Mouse (Mus musculus) intestine, embryonic 15.5 days (tissue): ENCODE data around the gene Klhl12. TPM values are rescaled to one million over a fixed set of nuclear protein-coding genes. Genes with fewer than 3 reads are reported as not detected.

Experiments
- polyA plus RNA-seq: library from polyadenylated mRNA; unstranded; fragments of >200 nt; fragmentation: Nextera tagmentation; extraction: Ambion mirVana; gene quantifications from 2 replicates; pipeline ENCODE4 v1.2.1, GENCODE M21; 2015

Klhl12 gene
- polyA plus RNA-seq, 1 experiment from 2014 or later = 22.2 TPM

Other genes starting within 250 kb of the Klhl12 start
- gene Adora1, start 220.1 kb upstream of the Klhl12 start, polyA plus RNA-seq = 4.0 and 8.3 TPM in 2 replicates
- 0.54 and 1.1 TPM in 2 replicates for gene Myog, start 165.5 kb upstream of the Klhl12 start, polyA plus RNA-seq
- gene Ppfia4, start 122.6 kb upstream of the Klhl12 start, polyA plus RNA-seq = 3.9 and 4.4 TPM in 2 replicates
- gene Tmem183a, start 93.6 kb upstream of the Klhl12 start, polyA plus RNA-seq = 87.1 and 88.9 TPM in 2 replicates
- not detected in 2 replicates for gene 4933406M09Rik, start 69.6 kb upstream of the Klhl12 start, polyA plus RNA-seq
- 35.8 and 37.9 TPM in 2 replicates for gene Cyb5r1, start 50.0 kb upstream of the Klhl12 start, polyA plus RNA-seq
- 77.8 and 80.5 TPM in 2 replicates for gene Adipor1, start 40.2 kb upstream of the Klhl12 start, polyA plus RNA-seq
- 37.3 and 38.7 TPM in 2 replicates for gene Rabif, start 39.1 kb downstream of the Klhl12 start, polyA plus RNA-seq
- not detected in 2 replicates for gene Mgat4e, start 94.2 kb downstream of the Klhl12 start, polyA plus RNA-seq
- 35.0 and 38.7 TPM in 2 replicates for gene Kdm5b, start 104.6 kb downstream of the Klhl12 start, polyA plus RNA-seq
- 0.87 and 2.0 TPM in 2 replicates for gene Syt2, start 191.1 kb downstream of the Klhl12 start, polyA plus RNA-seq